19 mouse cellular contexts compared by ENCODE assay signal in genomic region chr15:11030188-11030587, GRCm38 (mm10). TPM values are rescaled to one million over a fixed set of nuclear protein-coding genes. Genes with fewer than 3 reads are reported as not detected.
"Had no signal": no experiment of that assay in that cellular context is flagged by ENCODE, and none has a peak within 500 bp of the region (broad histone marks: within the 10 kb centered on the region; RNA-seq: fewer than 3 reads in every experiment).

No protein-coding gene starts in this region.

- ATAC-seq: hindbrain, embryonic 16.5 days; intestine, embryonic 15.5 days; liver, postnatal 0 days; lung, postnatal 0 days; midbrain, embryonic 13.5 days had no signal

- H3K4me1 ChIP-seq: intestine, embryonic 15.5 days; limb, embryonic 12.5 days; limb, embryonic 15.5 days; midbrain, embryonic 13.5 days had no signal

- DNase-seq: kidney, postnatal 14 days; kidney, postnatal 4 days; left cerebral cortex, postnatal 4 days; liver, postnatal 0 days; lung, embryonic 14.5 days; thymus, adult 18-20 months; thymus, postnatal 36 days had no signal

- H3K27ac ChIP-seq: intestine, embryonic 15.5 days; limb, embryonic 12.5 days; limb, embryonic 15.5 days; macrophage; midbrain, embryonic 13.5 days had no signal

- H3K4me3 ChIP-seq: intestine, embryonic 15.5 days; limb, embryonic 12.5 days; limb, embryonic 15.5 days; midbrain, embryonic 13.5 days had no signal

- H3K36me3 ChIP-seq: intestine, embryonic 15.5 days; limb, embryonic 12.5 days; limb, embryonic 15.5 days; midbrain, embryonic 13.5 days had no signal

- H3K9ac ChIP-seq: intestine, embryonic 15.5 days; limb, embryonic 12.5 days; limb, embryonic 15.5 days; liver, postnatal 0 days; lung, embryonic 14.5 days; midbrain, embryonic 13.5 days had no signal

- H3K9me3 ChIP-seq: intestine, embryonic 15.5 days; limb, embryonic 12.5 days; limb, embryonic 15.5 days; midbrain, embryonic 13.5 days had no signal

- H3K4me2 ChIP-seq: intestine, embryonic 15.5 days; limb, embryonic 12.5 days; limb, embryonic 15.5 days; lung, embryonic 14.5 days; midbrain, embryonic 13.5 days had no signal

RNA-seq across cellular contexts. Expression of gene Rxfp3, which starts 7.6 kb away (rescaled TPM):
- polyA plus RNA-seq: liver, postnatal 0 days; lung, postnatal 0 days; macrophage; small intestine, adult 2 months; spleen, adult 2 months; testis, adult 2 months had no signal

RNA-seq across cellular contexts. Expression of gene Slc45a2, which starts 29.7 kb away (rescaled TPM):
- polyA plus RNA-seq: intestine, embryonic 15.5 days; lung, embryonic 14.5 days; lung, postnatal 0 days; macrophage; midbrain, embryonic 13.5 days; midbrain, postnatal 0 days; small intestine, adult 2 months; stomach, embryonic 16.5 days had no signal
